Mouse (Mus musculus) stomach, embryonic 14.5 days (tissue): ENCODE results near the gene Mllt3. TPM values are rescaled to one million over a fixed set of nuclear protein-coding genes. Genes with fewer than 3 reads are reported as not detected.

ENCODE experiments used
- ATAC-seq: fragments of 200-750 bp; cut with Nextera tagmentation; 2 replicates; pipeline ENCODE4 v1.8.0; 2017; ENCODE audit warnings: low read depth, moderate TSS enrichment; ENCODE audit not compliant: insufficient number of reproducible peaks, insufficient read depth, low FRiP score
- H3K27ac ChIP-seq: fragments of 300-500 bp; sonication (generic); 2 replicates; pipeline ENCODE4 v1.5.1; 2014; ENCODE audit warnings: mild to moderate bottlenecking, low read length, moderate library complexity, mixed read lengths
- H3K27me3 ChIP-seq: fragments of 300-500 bp; sonication (generic); 2 replicates; pipeline ENCODE4 v1.6.1; 2014; ENCODE audit warnings: low read length, control low read depth, mixed read lengths; ENCODE audit not compliant: control insufficient read depth, insufficient read depth
- H3K36me3 ChIP-seq: fragments of 300-500 bp; sonication (generic); 2 replicates; pipeline ENCODE4 v1.6.1; 2014; ENCODE audit warnings: mild to moderate bottlenecking, control low read depth, low read length, moderate library complexity, mixed read lengths; ENCODE audit not compliant: control insufficient read depth, insufficient read depth
- H3K4me1 ChIP-seq: fragments of 300-500 bp; sonication (generic); 2 replicates; pipeline ENCODE4 v1.6.1; 2014; ENCODE audit warnings: low read length, control low read depth, mixed read lengths; ENCODE audit not compliant: control insufficient read depth, insufficient read depth
- H3K4me2 ChIP-seq: fragments of 300-500 bp; sonication (generic); replicated peaks from 2 replicates; pipeline ENCODE4 v1.6.1; 2014; ENCODE audit warnings: low read depth, low read length, control low read depth
- H3K4me3 ChIP-seq: fragments of 300-500 bp; sonication (generic); 2 replicates; pipeline ENCODE4 v1.5.1; 2014; ENCODE audit warnings: low read depth, low read length, control low read depth
- H3K9ac ChIP-seq: fragments of 300-500 bp; sonication (generic); replicated peaks from 2 replicates; pipeline ENCODE4 v1.6.1; 2014; ENCODE audit warnings: low read depth, mild to moderate bottlenecking, control low read depth, low read length, moderate library complexity, mixed read lengths
- H3K9me3 ChIP-seq: fragments of 300-500 bp; sonication (generic); 2 replicates; pipeline ENCODE4 v1.6.1; 2016; ENCODE audit warnings: low read depth, low read length, control low read depth; ENCODE audit not compliant: control insufficient read depth
- WGBS: fragments of 180-500 bp; shearing (Covaris S2); extraction: QIAGEN DNeasy Blood & Tissue Kit; methylation state at CpG from one replicate; pipeline ENCODE4 v1.1.7; 2014; 5-methylcytosine and 5-hydroxymethylcytosine counted together
- polyA plus RNA-seq: library from polyadenylated mRNA; unstranded; fragments of >200 nt; fragmentation: Nextera tagmentation; extraction: Ambion mirVana; gene quantifications from 2 replicates; pipeline ENCODE4 v1.2.1, GENCODE M21; 2014

Mllt3 gene
- polyA plus RNA-seq, 1 experiment from 2014 or later, result 43.1 TPM

GRCm38 (mm10) chr4:88003159-88003948, 29.8 kb downstream of the Mllt3 start:
- 43% methylated on average over 9 of the region's 9 CpGs for WGBS
- H3K27me3 ChIP-seq, result no peaks in the 10 kb centered on the region

GRCm38 (mm10) chr4:87991710-87992109, 41.5 kb downstream of the Mllt3 start:
- H3K9me3 ChIP-seq, result no peaks in the 10 kb centered on the region
- no peak overlapping the region for H3K9ac ChIP-seq
- ATAC-seq, result no peak
- H3K4me1 ChIP-seq, result 0 out of 2 replicates have a peak, but pooled peaks cover 3% of the 10 kb centered on the region
- H3K4me2 ChIP-seq, result no peak overlapping the region
- 83% methylated on average over 5 of the region's 5 CpGs for WGBS
- H3K36me3 ChIP-seq, result no peaks in the 10 kb centered on the region
- no peak overlapping the region for H3K27ac ChIP-seq
- H3K4me3 ChIP-seq, result no peak overlapping the region
- H3K27me3 ChIP-seq, result no peaks in the 10 kb centered on the region

More at GRCm38 (mm10) chr4:88003159-88003948, 29.8 kb downstream of the Mllt3 start:
- Histone ChIP-seq H3K4me3 (no peak overlapping the region), H3K4me2 (no peak overlapping the region), H3K9ac (no peak overlapping the region), H3K36me3 (no peaks in the 10 kb centered on the region), H3K27ac (no peak overlapping the region), H3K4me1 (no peaks in the 10 kb centered on the region), H3K9me3 (no peaks in the 10 kb centered on the region)
- ATAC-seq, result no peak

DNA sequence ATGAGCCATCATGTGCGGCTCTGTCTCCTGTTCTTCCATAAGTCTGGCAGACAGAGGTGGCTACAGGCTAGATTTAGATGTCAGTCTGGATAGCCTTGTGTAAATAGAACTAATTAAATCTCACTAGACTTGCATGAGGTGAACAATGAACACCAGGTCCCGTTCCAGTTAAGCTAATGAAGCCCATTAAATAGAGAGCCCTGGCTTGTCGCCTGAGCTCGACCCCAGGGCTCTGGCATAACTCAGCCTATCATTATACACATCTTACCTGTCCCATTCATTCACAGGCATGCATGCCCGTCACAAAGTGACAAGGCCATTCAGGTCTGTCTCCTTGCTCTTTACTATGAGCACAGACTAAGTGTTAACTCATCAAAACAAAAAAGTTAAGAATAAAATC, 42.2 kb downstream of the Mllt3 start:
- no peaks in the 10 kb centered on the region for H3K27me3 ChIP-seq
- H3K27ac ChIP-seq, result no peak overlapping the region
- no peak overlapping the region for H3K9ac ChIP-seq
- no peak overlapping the region for H3K4me2 ChIP-seq
- H3K36me3 ChIP-seq, result no peaks in the 10 kb centered on the region
- H3K4me1 ChIP-seq, result 0 out of 2 replicates have a peak, but pooled peaks cover 3% of the 10 kb centered on the region
- 75% methylated on average over 5 of the region's 5 CpGs for WGBS
- no peak for ATAC-seq
- H3K9me3 ChIP-seq, result no peaks in the 10 kb centered on the region
- no peak overlapping the region for H3K4me3 ChIP-seq

GRCm38 (mm10) chr4:87985281-87985680, 47.9 kb downstream of the Mllt3 start:
- no peak for ATAC-seq
- H3K4me2 ChIP-seq, result no peak overlapping the region
- no peaks in the 10 kb centered on the region for H3K9me3 ChIP-seq
- H3K4me1 ChIP-seq, result peaks cover 18% of the 10 kb centered on the region; the same call in 1 of the 2 replicates
- no peak overlapping the region; the same call in 1 of the 2 replicates for H3K27ac ChIP-seq
- H3K27me3 ChIP-seq, result no peaks in the 10 kb centered on the region
- H3K9ac ChIP-seq, result no peak overlapping the region
- H3K4me3 ChIP-seq, result no peak overlapping the region
- no peaks in the 10 kb centered on the region for H3K36me3 ChIP-seq
- 38% methylated on average over 4 of the region's 4 CpGs for whole genome bisulfite sequencing

DNA sequence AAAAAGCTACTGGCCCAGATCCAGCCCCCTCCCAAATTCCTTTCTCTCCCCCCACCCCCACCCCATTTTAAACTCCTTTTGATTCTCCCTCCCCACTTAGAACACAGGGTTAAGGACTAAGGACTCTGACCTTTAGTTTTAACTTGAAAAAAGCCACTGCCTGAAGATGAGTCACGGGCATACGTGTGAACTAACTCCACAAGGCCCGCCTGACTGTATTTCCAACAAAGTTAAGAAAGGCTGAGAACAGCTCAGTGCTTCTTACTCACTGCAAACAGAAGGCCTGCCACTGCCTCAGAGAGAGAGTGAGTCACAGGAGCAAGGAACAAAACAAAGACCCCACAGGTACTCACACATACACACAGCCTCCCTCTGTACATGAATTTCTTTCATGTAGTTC, 48.6 kb downstream of the Mllt3 start:
- peak overlapping the region; percentile 45; the same call in 1 of the 2 replicates for H3K27ac ChIP-seq
- WGBS, result 23% methylated on average over 3 of the region's 3 CpGs
- no peak overlapping the region for H3K4me2 ChIP-seq
- H3K9me3 ChIP-seq, result no peaks in the 10 kb centered on the region
- no peak overlapping the region for H3K4me3 ChIP-seq
- peak; percentile 74 for ATAC-seq
- H3K27me3 ChIP-seq, result no peaks in the 10 kb centered on the region
- no peaks in the 10 kb centered on the region for H3K36me3 ChIP-seq
- peaks cover 18% of the 10 kb centered on the region; the same call in 1 of the 2 replicates for H3K4me1 ChIP-seq
- no peak overlapping the region for H3K9ac ChIP-seq

GRCm38 (mm10) chr4:87984091-87984490, 49.1 kb downstream of the Mllt3 start:
- Histone ChIP-seq H3K9ac (no peak overlapping the region), H3K27ac (no peak overlapping the region; the same call in 1 of the 2 replicates), H3K4me3 (no peak overlapping the region), H3K27me3 (no peaks in the 10 kb centered on the region), H3K36me3 (no peaks in the 10 kb centered on the region), H3K9me3 (no peaks in the 10 kb centered on the region), H3K4me1 (peaks cover 16% of the 10 kb centered on the region; the same call in 1 of the 2 replicates), H3K4me2 (no peak overlapping the region)
- 54% methylated on average over 5 of the region's 5 CpGs for WGBS
- ATAC-seq, result no peak

GRCm38 (mm10) chr4:87982578-87982977, 50.6 kb downstream of the Mllt3 start:
- no peak overlapping the region for H3K27ac ChIP-seq
- H3K9ac ChIP-seq, result no peak overlapping the region
- WGBS, result 38% methylated on average over 5 of the region's 5 CpGs

GRCm38 (mm10) chr4:87977820-87978448, 55.2 kb downstream of the Mllt3 start:
- H3K4me2 ChIP-seq, result no peak overlapping the region
- peaks cover 13% of the 10 kb centered on the region for H3K4me1 ChIP-seq
- ATAC-seq, result no peak
- no peak overlapping the region for H3K27ac ChIP-seq
- 18% methylated on average over 11 of the region's 11 CpGs for WGBS
- H3K36me3 ChIP-seq, result no peaks in the 10 kb centered on the region
- no peak overlapping the region for H3K4me3 ChIP-seq
- no peak overlapping the region for H3K9ac ChIP-seq
- no peaks in the 10 kb centered on the region for H3K27me3 ChIP-seq
- no peaks in the 10 kb centered on the region for H3K9me3 ChIP-seq

More at GRCm38 (mm10) chr4:87982578-87982977, 50.6 kb downstream of the Mllt3 start:
- no peaks in the 10 kb centered on the region for H3K36me3 ChIP-seq
- H3K4me2 ChIP-seq, result no peak overlapping the region
- no peaks in the 10 kb centered on the region for H3K27me3 ChIP-seq
- no peak for ATAC-seq
- H3K4me3 ChIP-seq, result no peak overlapping the region
- H3K9me3 ChIP-seq, result no peaks in the 10 kb centered on the region
- peaks cover 23% of the 10 kb centered on the region for H3K4me1 ChIP-seq
